Mouse (Mus musculus): ENCODE data around the gene Opn3.

Opn3 gene

DNA sequence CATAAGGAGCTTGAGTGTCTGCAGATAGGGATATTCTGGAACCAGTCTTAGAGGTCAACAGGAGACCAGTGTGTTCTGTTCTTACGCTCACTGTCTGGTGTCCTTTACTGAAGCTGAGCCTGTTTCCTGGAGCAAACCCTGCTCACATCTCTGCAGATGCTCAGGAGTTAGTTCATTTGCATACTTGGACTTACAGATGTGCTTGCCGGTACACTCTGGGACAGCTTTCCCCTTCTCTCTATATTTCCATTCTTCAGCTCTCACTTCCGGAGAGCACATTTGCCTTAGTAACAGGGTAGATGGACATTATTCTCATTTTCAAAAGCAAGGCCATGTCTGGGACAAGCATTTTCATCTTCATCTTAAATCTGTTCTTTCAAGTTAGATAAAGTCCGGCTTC is 44.0 kb downstream of the Opn3 start:
- DNase-seq (ENCODE audit: low read depth), result no peak

DNA sequence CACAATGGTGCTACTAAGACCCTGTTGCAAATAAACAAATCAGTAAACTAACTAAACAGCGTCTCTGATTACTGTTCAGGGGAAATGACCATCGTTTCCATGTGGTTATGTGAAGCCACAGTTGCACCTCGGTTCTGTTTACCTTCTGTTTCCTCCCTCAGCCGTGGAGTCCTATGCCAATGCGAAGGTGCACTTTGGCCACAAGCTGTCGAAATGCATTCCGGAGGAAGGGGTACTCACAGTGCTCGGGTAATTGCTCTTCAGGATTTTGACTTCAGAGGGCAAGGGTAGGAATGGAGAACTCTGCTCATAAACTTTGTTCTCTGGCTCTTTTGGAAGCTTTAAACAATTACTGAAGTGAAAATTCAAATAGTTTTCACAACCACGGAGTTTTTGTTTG is 45.6 kb downstream of the Opn3 start:
- DNase-seq (ENCODE audit: low read depth), result no peak

DNA sequence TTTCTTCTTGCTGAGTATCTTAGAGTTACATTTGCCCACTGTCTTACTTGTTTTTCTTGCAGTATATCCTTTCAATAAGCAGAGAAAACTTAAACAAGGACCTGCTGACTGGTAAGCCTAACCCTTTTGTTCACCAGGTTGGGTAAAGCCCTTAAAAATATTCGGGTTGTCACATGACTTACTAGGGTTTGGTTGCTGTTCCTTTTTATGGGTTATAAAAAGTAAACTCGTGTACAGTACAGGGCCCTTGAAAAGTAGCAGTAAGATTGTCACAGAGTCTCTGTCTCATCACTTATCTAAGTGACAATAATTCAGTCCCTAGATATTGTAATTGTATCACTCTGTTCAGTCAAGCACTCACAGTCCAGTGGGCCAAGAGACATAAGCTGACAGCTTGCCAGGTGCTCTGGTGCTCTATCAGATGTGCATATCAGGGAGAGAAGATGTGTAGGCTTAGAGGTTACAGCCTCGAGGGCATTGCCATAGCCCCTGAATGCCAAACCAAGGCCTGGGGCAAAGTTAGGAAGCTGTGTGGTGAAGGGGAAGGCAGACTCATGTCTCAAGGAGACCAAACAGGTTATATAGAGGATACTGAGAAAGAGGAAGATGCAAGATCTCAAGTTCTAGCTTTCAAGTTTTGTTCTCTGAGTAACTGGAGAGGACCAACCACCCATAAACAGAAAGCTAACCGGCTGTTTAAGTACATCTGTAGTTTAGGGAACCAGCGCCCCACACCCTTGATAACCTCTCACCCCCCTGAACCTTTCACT is 48.9 kb downstream of the Opn3 start:
- DNase-seq (ENCODE audit: low read depth), result no peak

DNA sequence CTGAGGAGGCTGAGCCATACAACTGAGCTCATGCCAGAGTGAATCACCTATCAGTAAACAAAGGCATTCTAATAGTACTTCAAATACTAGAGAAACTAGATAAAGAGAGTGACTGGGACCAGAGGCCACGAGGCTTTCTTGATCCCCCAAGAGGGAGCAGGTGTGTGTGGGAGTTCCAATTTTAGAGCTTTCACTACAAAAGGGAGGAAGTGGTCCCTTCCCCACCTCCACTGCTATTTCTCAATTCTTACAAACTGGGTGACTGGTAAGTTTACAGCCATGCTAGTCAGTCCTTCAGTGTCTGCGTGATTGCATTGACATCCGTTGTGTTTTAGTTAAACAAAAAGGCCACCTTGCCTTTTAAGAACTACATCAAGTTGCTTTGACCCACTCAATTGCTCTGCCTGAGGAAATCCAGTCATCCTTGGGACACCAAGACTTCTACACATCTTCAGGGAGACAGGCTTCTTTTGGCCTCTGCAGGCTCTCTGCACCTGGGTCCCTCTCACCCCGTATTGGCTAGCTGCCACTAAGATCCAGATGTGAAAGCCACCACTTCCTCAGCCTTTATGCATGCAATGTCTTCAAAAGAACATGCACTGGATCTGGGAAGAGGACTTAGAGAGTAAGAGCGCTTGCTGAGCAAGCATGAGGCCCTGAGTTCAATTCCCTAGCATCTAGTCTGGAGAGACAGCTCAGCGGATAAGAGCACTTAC is 52.0 kb downstream of the Opn3 start:
- DNase-seq (ENCODE audit: low read depth), result no peak

DNA sequence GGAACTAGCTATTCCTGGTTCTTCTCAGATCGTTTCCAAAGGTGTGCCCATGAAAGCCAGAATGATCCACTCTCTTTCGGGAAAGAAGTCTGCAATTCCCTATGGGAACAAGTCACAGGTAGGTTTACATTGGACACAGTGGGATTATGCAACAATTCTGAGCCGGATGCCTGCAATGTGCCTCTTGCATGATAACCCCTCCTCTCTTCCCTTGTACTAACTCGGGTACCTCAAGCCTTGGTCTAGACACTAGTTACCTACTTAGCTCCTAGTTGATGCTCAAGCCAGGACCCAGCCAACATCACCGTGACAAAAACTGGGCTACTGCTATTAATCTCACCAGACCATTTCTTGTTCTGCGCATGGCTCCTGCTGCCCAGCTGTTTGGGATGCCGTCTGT is 53.5 kb downstream of the Opn3 start:
- DNase-seq (ENCODE audit: low read depth), result no peak

DNA sequence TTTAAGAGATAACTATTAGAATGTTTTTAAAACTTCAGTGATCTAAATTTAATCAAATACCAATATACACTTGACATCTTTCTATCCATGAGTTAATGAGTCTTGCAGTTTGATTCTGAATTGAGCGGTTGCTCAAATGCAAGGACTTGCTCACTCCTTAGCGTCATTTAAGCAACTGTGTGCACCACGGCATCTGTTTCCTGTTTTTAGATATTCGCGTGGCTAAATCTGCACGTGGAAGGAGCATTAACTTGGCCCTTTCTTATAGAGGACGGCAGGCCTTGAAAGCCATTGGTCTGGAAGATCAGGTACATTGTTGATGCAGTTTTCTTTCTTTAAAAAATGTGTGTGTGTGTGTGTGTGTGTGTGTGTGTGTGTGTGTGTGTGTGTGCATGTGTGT is 54.9 kb downstream of the Opn3 start:
- no peak for DNase-seq (ENCODE audit: low read depth)

DNA sequence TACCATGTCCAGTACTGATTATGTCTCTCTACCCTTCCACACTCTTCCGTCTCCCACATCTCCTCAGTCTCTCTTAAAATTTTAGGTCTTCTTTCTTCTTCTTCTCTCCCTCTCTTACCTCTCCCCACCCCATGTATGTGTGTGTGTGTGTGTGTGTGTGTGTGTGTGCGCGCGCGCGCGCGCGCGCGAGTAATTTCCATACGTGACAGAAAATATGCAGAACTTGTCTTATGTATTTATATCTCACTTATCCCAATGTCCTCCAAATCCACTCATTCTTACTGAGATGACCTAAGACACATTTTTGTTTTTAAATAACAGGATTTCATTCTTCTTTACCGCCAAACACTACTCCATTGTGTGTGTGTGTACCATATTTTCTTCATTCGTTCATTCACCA is 60.1 kb downstream of the Opn3 start:
- no peak for DNase-seq (ENCODE audit: low read depth)

DNA sequence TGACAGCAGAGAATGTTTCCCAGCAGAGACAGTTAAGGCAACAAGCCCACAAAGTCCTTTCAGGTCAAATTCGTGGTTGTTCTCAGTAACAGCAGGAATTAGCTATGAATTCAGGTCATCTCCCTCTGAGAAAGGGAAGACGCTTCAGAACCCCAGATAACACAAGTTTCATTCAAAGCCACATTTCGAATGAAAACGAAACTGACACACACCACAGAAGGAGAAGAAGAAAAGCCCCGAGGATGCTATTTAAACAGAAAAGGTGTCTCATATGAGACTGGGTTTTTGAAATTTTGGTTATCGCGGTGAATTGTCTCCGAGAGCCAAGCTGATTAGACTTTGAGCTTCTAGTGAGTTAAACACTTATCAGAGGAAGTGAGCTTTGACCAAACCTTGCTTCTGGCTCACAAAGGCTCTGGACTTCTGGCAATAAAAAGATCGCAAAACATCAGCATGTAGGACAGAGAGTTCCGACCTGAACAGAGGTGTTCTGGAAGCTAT is 60.8 kb downstream of the Opn3 start:
- DNase-seq (ENCODE audit: low read depth), result no peak

DNA sequence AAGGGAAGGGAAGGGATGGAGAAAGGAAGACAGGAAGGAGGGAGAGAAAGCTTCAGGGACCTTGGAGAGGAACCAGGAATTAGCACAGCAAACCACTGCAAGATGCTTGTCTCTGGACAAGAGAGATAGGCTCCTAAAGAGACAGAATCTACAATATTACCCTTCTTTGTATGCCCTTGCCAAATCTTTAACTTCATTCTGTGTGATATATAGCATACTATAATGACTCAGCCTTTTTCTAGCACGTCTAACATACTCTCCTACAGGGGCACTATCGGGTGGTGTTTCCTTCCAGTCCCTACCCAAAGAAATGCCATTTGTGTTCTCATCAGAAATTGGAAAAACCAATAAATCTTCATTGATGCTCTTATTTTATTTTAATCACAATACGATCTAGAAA is 61.5 kb downstream of the Opn3 start:
- DNase-seq (ENCODE audit: low read depth), result no peak

DNA sequence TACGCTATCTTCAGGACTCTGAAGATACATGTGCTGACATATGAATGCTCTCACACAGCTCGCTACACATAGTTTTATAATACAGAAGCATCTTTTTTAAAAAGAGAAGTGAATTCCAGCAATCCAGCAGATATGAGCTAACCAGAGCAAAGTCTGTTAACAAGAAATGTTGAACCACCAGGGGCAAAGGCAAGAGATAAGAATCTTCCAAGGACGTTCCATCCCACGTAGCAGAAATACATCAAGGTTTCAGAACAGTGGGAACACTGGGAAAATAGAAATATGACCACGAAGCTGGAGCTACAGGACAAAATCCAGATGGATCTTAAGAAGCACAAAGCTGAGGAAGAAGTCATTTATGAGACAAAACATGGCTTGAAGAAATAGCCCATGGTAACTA is 62.2 kb downstream of the Opn3 start:
- no peak for DNase-seq (ENCODE audit: low read depth)

DNA sequence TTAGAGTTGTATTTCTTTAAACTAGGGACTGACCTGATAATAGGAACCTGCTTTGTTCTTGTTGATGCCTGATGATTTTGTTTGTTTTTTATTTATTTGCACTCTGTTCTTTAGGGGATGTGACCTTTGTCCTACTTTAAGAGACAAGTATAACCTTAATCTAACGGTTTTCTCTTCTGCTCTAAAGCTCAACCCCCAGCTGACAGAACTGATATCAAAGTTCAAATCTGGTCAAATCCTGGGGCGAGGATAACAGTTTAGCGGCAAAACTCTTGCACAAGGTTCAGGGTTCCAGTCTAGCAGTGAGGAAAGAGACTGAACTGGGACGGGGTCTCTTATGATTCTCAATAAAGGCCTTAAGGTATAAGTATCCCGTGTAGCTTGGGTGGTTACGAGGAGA is 63.3 kb downstream of the Opn3 start:
- no peak for DNase-seq (ENCODE audit: low read depth)

DNA sequence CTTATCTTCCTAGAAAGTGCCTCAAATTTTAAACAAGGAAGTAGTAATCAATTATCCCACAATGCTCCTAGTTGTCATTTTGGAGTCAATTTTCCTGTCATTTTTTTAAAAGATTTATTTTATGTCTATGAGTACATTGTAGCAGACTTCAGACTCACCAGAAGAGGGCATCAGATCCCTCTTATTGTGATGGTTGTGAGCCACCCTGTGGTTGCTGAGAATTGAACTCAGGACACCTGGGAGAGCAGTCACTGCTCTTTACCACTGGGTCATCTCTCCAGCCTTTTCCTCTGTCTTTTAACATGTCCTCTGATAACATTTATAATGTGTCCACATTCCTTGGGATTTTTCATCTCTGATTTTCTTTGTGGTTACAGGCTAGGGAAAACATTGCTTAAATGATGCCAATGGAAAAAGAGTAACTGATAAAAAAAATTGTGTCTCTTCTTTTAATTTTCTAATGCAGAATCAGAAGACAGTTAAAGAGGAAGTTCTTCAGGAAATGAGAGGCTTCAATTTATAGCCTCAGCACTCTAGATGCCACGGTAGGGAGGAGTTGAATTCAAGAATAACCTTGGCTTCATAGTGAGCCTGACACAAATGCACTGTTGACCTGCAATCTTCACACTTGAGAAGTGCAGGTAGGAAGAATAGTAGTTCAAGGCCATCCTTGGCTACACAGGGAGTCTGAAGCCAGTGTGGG is 66.4 kb downstream of the Opn3 start:
- peak; percentile 21 for DNase-seq (ENCODE audit: low read depth)

DNA sequence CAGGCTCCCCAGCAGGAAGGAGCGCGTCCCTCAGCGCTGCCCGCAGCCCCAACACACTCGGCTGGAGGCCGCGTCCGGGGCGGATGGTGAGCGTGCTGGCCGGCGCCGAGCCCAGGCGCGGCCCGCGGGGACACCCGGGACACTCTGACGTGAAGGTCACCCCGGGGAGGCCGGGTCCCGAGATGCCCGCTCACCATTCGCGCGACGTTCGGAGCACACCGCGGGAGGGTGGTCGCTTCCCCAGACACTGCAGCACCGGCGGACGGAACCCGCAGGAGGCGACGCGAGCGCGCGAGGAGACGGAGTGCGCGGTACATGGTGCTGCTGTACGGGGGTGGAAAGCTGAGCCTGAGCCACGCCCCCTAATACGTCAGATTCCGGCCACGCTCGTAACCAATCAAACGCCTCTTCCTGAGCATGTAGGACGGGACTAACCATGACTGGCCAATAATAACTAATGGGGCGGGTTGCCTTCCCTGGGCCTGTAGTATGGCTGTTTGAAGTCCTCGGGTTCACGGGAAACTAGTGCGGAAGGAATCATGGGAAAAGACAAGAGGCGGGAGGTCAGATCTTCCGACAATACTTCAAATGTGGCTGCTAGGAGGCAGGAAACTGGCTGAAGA is 67.2 kb downstream of the Opn3 start, which contains the start of gene Fh1:
Gene Fh1 (minus strand): TSS at position 379 of the 623 bp plus-strand sequence.
- DNase-seq (ENCODE audit: low read depth), result peak; percentile 96

DNA sequence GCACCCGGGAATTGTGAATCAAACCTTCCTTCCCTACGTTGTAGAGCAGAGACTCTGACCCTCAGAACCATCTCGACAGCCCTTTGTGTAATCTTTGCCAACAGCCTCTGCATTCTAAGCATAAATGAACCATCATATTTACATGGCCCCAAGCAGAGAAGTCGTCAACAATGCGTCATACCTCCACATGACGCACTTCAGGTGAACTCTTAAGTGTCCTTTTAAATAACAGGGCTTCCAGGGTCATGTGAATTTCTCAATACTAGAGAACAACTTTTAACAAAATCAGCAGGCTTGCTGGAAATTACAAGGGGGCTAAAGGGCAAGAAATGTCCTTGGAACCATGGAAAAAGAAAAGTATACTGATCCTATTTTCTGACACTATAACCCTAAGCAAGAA is 68.9 kb downstream of the Opn3 start:
- DNase-seq (ENCODE audit: low read depth), result no peak

DNA sequence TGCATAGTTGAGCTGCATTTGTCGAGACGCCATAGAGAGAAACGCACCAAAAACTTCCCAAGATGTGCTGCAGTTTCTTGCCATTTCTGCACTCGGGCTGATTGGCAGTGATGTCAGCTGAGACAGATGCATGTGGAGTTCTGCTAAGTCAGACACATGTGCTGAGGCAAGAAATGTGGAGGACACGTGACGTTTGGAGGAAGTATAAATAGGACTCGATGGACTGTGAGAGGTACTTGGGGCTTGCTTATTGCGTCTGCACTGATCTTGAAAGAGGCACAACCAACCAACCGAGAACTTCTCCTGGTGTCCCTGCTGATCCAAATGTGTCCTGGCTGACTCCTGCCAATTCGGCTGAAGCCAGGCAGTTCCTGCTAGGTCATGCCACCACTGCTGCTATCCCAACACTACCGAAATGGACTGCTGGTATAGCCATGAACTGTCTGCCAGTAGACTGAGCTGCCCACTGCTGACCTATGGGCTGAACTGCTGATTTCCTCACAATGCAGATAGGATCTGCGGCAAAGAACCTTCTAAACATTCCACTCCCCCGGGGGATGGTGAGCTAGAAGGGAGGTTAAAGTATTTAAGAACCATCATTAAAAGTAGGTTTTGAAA is 72.7 kb downstream of the Opn3 start, which contains the start of gene Kmo:
Gene Kmo (plus strand): TSS at position 568 of the 618 bp plus-strand sequence.
- DNase-seq (ENCODE audit: low read depth), result no peak

DNA sequence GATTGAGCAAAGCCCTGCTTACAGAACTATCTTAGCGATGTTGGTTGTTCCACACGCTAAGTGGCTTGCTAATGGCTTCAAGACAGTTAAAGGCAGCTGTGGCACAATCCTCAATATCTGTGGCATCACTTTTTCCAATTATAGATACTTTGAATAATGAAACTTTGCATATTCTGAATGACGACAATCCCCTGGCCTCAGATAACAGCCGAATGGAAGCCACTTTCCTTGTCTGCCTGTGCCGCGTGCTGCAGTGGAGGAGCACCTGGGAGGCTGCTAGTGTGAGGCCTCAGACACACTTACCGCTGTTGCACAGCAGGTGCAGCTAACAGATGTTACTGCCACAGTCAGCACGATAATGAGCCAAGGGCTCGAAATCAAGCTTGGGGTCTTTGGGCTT is 77.6 kb downstream of the Opn3 start:
- no peak for DNase-seq (ENCODE audit: low read depth)

Measured in fibroblast of lung, adult 2 months (primary cell).